Mouse (Mus musculus) cerebellum, adult (tissue): ENCODE data around the gene Six3.

Source experiments
- ATAC-seq: cut with Nextera tagmentation; 2 replicates; pipeline ENCODE4 v1.9.2; 2017; ENCODE audit warnings: mild to moderate bottlenecking, moderate library complexity, mixed read lengths; ENCODE audit not compliant: insufficient number of reproducible peaks, low FRiP score, low TSS enrichment

Six3 gene

DNA sequence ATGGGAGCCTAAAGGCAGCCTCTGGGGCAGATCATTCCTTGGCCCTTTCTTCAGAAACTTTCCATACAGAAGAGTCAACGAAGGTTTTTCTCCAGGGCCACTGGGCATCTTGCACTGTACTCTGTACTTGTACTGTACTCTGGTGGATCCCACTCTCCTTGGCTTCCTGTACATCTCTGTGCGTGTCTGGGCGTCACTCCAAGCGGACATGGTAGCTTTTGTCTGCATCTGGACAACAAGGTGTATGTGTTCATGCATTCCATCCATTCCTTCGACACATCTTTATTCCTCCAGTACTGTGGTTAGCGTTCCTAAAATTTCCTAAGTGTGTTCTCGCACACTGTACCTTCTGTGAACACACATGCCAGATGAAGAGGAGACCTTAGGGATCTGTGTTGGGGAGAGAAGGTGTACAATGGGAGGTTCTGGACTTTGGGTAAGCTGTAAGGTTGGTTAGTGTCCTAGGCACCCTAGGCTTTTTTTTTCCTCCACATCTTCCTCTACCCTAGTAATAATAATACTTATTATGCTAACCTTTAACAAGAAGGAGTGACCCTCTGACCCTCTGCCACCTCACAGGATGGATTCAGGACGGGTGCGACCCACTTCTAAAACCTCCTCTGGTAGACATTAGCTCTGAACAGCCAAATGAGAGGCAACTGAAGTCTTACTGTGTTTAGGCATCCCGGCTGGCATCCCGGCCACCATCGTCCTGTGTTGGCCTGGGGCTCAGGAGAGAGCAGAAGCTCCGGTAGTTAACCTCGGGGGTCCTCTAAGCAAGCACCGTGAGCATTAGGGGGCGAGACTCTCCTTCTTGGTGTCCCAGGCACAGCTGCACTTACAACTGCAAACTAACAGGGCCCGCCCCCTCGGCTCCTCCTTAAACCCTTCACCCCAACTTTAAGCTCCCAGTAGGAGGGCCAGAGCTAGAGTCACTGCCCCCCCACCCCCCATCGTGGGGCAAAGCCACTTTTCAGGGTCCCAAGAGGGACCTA is 1.6 kb upstream of the Six3 start:
- ATAC-seq: no peak

DNA sequence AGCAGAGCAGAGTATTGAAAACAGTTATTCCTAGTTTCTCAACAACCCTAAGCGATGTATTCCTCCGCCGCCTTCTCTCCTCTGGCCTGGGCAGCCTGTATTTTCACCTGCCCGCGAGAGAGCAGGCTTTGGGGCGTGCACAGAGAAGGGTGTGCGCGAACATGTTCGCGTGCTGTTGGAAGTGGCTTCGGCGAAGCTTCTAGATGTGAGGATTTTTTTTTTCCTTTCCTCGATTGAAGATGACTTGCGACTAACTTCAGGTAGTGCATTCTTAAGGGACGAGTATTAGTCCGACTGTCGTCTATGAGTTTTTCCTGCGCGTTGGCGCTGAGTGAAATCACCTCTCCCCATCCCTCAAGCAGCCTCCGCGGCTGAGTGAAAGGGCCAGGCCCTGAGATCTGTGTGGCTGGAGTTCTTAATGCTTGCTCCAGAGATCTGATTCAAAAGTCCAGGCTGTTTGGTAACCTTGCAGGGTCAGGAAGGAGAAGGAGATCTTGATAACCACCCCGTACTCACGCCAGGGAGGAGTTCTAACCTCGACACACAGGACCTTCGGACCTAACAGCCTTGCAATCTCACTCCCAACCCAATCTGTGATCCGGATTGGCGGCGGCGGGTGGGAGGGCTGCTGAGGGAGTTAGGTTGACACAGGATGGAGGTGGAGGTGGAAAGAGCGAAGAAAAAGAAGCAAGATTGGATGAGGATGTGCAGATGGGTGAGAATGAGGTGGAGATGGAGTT is 712 bp upstream of the Six3 start:
- ATAC-seq: no peak

DNA sequence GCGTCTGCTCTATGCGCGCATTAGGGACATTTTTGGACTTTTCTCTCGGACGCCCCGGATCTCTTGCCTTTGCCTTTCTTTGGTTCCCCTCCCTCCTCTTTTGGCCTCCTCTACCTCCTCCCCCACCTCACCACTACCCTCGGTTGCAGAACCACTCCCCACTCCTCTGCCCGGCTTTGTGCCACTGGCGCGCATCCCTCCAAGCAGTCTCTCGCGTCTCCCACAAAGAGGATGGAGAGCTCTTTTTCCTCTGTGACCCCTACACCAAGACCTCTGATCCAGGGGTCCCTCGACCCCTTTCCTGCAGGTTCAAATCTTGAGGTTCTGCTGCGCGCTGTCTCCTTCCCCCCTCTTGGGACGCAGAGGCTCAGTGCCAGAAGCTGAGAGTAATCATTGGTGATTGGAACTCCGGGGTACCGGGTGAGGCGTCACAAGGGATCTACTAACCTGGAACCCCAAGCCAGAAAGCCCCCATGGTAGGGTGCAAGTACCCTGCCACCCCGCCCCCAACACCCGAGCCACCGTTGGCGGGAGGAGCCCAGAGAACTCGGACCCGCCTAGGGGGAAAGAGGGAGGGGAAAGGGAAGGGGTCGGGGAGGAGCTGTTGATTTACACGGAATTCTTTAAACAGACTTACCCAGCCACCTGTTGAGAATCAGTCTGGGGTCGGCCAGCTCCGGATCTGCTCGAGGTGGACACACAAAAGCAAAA is 758 bp downstream of the Six3 start:
- ATAC-seq: no peak

DNA sequence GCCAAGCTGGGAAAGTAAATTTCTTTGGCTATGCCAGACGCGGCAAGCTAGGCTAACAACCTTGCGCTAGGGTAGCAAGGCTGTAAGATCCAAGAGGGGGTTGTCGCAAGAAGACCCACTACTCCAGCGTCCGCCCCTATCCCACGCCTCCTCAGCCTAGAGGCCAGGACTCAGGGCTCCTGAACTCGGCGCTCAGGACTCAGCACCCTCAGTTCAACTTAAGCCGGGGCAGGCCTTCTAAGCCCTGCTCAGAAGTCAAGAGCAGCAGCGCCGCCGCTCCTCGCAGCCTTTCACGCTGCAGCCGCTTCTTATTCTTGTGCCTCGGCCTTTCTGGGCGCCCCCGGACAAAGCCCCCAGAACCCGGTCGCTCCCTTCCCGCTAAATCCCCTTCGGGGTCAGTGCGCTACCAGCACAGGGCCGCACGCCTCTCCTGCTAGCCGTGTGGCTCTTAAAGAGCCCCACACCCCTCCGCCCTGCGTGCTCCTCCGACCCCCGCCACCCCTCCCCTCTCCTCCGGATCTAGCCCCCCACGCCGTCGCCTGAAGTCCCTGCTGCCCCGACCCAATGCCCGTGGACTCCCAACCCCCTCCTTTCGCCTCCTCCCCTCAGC is 1.4 kb downstream of the Six3 start:
- ATAC-seq: no peak

DNA sequence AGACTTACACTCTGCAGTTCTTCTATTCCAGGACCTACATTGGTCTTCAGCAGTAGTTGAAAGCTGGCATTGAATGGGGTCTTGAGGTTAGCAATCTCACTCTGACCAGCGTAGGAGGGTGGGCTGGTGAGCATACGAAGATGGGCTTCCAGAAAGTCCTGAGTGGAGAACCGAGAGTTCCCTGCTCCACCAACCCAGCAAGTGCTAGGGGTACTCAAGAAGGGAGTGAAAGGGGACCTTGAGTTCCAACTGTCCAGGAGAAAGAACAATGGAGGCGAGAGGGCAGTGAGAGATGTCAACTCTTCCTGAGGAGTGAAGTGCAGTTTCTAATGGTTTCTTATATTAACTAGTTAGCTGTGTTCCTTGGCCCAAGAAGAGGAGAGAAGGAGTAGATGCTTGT is 2.2 kb downstream of the Six3 start:
- ATAC-seq: no peak

DNA sequence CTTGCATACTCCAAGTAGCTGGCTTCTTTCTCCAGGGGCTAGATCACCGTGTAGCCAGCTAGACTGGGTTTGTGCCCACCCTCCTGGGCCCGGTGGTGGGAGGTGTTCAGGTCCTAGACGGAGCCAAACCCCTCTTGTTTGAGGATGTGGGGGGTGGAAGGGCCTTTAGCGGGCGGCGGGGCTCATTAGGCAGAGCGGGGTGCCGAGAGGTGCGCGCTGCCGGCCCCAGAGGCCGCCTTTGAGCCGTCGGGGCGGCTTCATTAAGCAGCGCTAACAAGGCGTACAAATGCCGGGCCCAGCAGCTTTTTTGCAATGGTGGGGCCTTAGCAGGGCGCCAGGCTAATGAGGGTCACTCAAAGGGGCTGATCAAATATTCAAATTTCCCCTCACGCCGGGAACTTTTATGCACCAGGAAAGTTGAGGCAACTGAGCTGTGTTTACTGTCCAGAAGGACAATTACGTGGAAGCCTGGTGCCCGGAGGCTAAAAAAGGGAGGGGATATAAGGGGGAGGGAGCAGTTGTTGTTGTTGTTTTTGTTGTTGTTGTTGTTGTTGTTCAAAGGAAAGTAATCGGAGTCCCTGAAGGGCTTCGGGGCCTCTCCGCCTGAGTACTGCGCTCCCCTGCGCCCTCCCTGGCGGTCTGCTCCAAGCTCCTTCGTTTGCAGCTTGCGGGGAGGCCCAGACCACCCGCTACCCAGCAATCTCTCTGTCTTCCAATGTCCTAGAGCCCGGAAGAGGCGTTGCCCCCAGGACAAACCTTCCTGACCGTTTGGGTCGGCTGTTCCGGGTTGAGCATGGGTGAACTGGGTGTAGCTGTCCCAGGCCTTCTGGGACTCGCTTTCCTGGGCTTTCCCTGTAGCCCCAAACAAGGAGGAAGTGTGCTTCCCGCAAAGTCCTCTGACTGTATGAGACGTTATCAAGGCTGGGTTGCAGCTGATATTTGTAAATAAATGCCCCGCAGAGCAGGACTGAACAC is 3.4 kb downstream of the Six3 start:
- no peak for ATAC-seq

DNA sequence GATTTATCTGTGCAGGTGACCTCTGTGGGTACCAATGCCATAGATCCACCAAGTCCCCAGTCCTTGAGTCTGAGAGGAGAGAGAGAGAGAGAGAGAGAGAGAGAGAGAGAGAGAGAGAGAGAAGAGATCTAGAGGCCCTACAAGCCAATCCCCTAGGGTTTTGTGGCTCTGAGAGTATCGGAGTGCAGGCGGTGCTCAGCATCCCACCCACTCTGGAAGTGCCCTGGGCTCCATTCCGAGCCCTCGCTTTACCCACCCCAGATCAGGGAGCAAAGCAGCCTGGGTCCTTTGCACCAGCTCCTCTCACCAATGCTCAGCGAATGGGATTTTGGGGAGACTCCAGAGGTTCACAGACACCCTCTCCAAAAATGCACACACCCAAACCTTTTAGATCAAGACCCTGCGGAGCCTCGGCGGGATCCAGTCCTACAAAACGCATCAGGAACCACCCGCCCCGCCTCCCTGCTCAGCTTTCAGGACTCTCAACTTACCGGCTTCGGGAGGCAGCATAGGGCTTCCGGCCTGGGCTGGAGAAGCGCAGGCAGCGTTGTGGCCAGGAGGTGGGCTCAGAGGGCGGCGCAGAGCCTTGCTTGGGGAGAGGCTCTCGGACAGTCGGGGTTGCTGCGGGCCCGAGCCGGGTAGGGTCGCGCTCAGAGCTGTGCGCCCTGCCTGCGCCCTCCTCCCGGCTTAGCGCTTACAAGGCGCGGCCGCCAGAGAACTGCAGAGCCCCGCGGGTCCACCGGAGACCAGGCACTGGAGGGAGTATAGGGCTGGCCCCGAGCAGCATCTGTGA is 4.4 kb downstream of the Six3 start:
- ATAC-seq: no peak

DNA sequence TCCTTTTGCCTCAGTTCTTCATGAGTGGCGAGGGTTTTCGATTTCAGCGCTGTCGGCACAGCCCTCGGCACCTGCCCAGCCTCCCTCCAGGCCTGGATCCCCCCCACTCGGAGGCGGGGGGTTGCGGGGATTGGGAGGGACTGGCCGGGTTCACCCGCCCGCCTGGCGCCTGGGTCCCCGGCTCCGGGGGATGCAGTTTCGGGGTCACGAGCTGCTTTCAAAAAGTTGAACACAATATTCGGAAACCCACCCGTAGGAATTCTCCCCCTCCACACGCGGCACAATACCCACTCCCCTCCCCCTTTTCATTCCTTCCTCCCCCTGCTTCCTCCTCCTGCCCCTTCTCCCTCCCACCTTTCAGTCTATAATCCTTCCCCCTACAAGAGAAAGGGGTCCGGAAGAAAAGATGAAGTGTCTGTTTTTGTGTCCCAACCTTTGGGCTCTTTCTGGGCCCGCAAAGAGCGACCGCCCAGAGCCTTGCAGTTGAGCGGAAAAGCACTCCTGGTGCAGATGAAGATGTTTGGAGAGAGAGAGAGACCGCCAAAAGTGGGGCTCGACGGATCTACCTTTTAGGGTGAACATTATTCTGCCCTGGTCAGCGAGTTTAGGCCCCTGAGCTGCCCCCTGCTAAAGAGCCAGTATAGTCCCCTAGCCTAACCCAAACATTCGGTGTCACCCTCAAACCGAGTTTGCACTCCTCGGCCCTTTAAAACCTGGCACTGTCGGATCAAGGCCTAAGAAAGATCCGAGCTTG is 5.1 kb downstream of the Six3 start:
- no peak for ATAC-seq

DNA sequence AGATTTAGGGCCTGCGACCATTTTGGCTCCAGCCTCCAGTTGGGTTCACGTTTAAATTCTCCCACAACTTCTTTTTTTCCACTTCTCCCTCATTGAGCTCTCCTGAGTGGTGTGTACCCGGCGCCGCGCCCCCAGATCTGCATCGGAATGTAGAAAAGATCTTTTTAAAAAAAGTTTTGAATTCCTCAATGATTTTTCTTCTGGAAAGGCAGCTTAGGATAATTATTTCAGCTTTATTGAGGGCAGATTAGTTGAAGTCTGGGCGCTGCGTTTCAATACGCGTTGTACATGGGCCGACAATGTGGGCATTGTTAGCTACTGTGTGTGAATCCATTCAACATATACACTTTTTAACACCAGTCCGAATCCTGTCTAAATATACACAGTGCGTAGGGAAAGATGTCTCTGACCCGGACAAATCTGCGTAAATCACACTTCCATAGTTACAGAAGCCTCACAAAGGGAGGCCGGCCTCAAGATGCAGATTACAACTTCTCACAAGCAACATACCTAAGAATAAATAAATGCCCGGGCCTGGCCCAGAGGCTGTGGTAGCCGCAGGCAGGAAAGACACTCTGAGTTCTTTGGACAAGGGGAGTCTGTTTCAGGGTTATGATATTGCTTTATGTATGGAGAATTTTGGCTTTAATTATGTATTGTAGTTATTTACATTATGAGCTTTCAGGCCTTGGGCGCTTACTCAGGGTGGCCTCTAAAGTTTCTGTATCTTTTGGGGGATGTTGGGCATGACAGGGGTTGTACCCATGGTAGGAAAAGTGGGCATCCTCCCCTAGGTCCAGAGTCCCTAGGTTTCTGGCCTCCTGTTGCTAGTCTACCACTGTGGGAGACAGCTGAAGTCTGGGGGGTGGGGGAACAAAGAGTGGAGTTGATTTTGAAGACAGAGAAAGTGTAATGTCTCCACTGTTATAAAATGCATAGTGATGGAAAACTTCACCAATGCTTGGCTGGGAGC is 6.0 kb downstream of the Six3 start:
- no peak for ATAC-seq

DNA sequence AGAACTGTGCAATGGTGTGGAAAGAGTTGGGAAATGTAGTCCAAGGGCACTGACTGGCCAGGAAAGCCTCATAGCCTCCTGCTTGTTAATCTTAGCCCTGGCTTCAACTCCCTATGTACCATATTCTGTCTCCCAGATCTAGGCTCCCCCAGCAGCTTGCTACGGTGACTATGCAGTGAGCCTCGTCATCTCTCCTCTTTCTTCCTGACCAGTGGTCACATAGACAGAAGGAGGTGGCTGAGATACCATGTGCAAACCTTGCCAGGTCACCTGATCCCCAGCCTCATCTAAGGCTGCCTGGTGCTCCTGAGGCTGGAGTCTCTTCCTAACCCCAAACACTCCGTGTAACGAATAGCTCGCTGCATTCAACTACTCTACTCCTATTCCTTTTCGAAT is 6.7 kb downstream of the Six3 start:
- ATAC-seq: no peak

DNA sequence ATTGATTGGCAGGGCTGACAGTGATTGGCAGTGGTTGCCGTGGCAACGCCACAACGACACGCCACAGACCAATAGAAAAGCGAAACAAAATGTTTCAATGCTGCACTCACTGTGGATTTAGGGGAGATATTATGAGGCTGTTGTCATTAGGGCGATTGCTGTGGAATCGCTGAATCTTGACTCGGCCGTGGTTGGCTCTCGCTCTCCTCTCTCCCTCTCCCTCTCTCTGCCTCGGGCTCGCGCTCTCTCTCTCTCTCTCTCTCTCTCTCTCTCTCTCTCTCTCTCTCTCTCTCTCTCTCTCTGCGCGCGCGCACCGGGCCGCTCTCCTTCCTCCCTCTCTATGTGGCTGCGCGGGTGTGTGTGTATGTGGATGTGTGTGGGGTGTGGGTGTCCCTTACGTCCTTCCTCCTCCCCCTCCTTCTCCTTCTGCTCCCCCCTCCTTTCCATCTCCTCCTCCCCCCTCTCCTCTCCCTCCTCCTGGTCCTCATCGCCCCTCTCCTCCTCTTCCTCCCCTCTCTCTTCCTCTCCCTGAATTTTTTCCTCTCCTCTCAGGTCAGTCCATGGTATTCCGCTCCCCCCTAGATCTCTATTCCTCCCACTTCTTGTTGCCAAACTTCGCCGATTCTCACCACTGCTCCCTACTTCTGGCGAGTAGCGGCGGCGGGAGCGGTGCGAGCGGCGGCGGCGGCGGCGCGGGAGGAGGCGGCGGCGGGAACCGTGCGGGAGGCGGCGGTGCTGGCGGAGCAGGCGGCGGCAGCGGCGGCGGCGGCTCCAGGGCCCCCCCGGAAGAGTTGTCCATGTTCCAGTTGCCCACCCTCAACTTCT is 7.5 kb downstream of the Six3 start:
- ATAC-seq: no peak

DNA sequence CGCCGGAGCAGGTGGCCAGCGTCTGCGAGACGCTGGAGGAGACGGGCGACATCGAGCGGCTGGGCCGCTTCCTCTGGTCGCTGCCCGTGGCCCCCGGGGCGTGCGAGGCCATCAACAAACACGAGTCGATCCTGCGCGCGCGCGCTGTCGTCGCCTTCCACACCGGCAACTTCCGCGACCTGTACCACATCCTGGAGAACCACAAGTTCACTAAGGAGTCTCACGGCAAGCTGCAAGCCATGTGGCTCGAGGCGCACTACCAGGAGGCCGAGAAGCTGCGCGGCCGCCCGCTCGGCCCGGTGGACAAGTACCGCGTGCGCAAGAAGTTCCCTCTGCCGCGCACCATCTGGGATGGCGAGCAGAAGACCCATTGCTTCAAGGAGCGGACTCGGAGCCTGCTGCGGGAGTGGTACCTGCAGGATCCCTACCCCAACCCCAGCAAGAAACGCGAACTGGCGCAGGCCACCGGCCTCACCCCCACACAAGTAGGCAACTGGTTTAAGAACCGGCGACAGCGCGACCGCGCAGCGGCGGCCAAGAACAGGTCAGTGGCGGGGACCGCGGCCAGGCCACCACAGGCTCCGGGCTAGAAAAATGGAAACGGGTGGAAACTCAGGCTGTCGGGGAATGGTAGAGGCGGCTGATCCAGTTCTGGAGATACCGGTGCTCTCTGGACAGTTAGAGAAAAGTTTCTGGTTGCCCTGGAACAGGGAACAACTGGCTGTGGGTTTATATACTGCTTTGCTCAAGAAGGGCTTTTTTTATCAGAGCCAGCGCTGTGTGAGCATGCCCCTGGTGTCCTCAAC is 8.3 kb downstream of the Six3 start:
- ATAC-seq: no peak

DNA sequence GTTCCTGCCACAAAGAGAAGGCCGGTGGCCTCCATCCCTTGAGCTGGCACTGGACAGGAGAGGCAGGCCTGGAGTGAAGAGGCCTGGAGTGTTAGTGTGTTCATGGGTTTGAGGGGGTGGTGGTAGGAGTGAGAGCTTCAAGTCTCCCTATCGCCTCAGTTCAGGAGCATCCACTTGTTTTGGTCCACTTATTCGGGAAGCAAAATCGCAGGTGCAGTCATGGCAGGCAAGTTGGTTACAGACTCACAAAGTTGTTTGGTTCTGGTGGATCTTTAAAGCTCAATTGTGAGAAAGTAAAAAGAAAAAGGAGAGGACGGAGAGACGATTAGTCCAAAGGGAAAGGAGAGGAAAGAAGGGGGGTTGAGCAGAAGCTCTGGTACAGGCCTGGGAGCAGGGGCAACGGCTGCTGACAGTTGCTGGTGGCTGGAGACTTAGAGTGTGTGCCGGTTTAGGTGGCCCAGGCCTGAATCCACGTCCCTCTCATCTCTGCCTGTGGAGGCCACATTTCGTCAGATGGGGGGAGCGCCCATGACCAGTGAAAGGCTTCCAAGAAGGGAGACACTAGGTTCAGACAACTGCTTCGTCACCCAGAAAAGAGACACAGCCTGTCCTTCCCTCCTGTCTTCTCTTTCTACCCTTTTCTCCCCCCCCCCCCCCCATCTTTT is 9.2 kb downstream of the Six3 start:
- ATAC-seq: no peak

DNA sequence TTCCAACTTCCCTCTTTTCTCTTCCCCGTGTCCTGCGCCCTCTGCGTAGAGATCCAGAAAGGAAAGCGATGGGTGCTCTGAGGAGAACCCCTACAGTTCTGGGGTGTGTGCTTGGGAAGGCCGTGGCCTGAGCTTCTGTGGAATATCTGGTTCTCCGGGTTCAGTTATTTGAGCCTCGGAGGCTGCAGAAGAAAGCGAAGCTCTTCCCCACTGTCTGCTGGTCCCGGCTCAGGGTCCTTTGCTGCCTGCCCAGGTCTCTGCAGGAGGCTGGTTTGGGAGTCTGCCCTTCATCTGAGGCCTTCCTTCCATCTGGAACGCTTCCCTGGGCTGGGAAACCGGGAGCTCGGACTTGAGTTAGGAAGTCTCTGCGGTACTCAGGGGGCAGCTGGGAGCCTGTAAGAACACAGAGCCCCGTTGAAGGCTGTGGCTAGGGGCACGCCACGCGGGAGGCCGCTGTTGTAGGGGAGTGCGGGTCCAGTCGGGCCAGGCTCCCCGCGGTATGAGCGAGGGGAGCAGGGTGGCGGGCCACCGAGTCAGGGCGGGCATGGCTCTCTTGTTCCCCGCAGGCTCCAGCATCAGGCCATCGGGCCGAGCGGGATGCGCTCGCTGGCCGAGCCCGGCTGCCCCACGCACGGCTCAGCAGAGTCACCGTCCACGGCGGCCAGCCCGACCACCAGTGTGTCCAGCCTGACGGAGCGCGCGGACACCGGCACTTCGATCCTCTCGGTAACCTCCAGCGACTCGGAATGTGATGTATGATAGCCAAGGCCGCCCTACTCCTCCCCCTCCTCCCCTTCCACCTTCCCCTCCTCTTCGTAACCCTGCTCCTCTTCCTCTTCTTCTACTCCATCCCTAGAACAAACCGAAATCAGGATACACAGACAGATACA is 10.0 kb downstream of the Six3 start:
- ATAC-seq: no peak
